Mouse (Mus musculus) bone marrow, adult 2 months (tissue): ENCODE data around the gene Eed. TPM values are rescaled to one million over a fixed set of nuclear protein-coding genes. Genes with fewer than 3 reads are reported as not detected.
A peak's percentile ranks its signal among the peaks of the same experiment; 100 is the strongest.

Source experiments
- H3K27ac ChIP-seq: fragments of 200-500 bp; 2 replicates; pipeline ENCODE4 v1.5.1; 2012; ENCODE audit warnings: low read depth, mild to moderate bottlenecking, control low read depth, inconsistent platforms, low read length; ENCODE audit not compliant: control insufficient read depth, poor library complexity, insufficient read depth
- H3K4me1 ChIP-seq: fragments of 200-500 bp; 2 replicates; pipeline ENCODE4 v1.6.1; 2011; ENCODE audit warnings: low read length; ENCODE audit not compliant: control insufficient read depth, insufficient read depth
- H3K4me3 ChIP-seq: fragments of 200-500 bp; replicated peaks from 2 replicates; pipeline ENCODE3; 2011; ENCODE audit warnings: mild to moderate bottlenecking, low read depth, low read length, control low read depth; ENCODE audit not compliant: control insufficient read depth
- CTCF ChIP-seq: fragments of 200-500 bp; IDR thresholded peaks from 2 replicates; pipeline ENCODE4 v1.5.1; 2011; ENCODE audit warnings: low read length, control low read depth; ENCODE audit not compliant: control insufficient read depth, insufficient read depth
- POLR2A ChIP-seq: fragments of 200-500 bp; IDR thresholded peaks from 2 replicates; pipeline ENCODE4 v1.6.1; 2011; ENCODE audit warnings: low read depth, mild to moderate bottlenecking, control low read depth, low read length, borderline replicate concordance; ENCODE audit not compliant: control insufficient read depth
- WGBS: fragments of 180-500 bp; shearing (Covaris S2); methylation state at CpG from one replicate; pipeline ENCODE4 v1.1.7; 2018; 5-methylcytosine and 5-hydroxymethylcytosine counted together
- polyA plus RNA-seq: library from polyadenylated mRNA; stranded (reverse); fragments of >200 nt; gene quantifications from 2 replicates; pipeline ENCODE4 v1.2.4, GENCODE M21; 2011; ENCODE audit warnings: low replicate concordance; ENCODE audit not compliant: missing spikeins, insufficient read depth, insufficient read length

Eed gene
- polyA plus RNA-seq, 1 experiment: 83.2 TPM

DNA sequence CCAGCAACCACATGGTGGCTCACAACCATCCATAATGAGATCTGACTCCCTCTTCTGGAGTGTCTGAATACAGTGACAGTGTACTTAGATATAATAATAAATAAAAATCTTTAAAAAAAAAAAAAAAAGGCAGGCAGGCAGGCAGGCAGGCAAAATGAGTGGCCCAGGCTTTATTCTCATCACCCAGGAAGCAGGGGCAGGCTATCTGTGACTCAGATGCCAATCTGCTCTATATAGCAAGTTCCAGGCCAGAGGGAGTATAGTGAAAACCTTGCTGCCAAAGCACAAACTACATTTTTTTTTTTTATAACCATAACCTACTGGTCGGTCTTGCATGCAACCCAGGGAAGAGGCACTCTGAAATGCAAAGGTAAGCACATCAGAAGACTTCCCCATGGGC, 14.0 kb downstream of the Eed start:
- Histone ChIP-seq H3K4me1 (peaks cover 1% of the 10 kb centered on the region; the same call in 1 of the 2 replicates), H3K4me3 (no peak overlapping the region), H3K27ac (no peak overlapping the region)
- WGBS: 34% methylated on average over 1 of the region's 1 CpGs
- no peak for TF ChIP-seq CTCF
- no peak for TF ChIP-seq POLR2A

DNA sequence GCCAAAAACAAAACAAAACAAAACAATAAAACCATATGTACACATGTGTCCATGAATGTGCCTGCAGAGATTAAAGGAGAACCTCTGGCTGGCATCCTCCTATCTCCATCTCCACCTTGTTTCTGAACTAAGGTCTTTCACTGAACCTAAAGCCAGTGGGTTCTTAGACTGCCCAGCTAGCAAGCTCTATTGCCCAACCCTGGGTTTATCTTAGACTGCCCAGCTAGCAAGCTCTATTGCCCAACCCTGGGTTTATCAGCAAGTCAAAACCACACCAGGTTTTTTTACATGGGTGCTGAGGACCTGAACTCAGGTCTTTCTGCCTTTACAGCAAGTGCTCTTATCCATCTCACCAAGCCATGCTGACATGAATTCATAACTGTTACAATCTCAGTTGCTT, 17.6 kb downstream of the Eed start:
- H3K27ac ChIP-seq: no peak overlapping the region
- H3K4me1 ChIP-seq: no peaks in the 10 kb centered on the region
- H3K4me3 ChIP-seq: no peak overlapping the region
- TF ChIP-seq CTCF (no peak), POLR2A (no peak)

- WGBS: 83% methylated on average over 5 of the region's 5 CpGs
- H3K27ac ChIP-seq: no peak overlapping the region
- TF ChIP-seq POLR2A (no peak), CTCF (no peak)
- no peaks in the 10 kb centered on the region for H3K4me1 ChIP-seq
- H3K4me3 ChIP-seq: no peak overlapping the region
Measured at GRCm38 (mm10) chr7:89957300-89957699, 23.5 kb downstream of the Eed start.

GRCm38 (mm10) chr7:89954261-89954660, 26.5 kb downstream of the Eed start:
- Histone ChIP-seq H3K4me3 (no peak overlapping the region), H3K27ac (no peak overlapping the region), H3K4me1 (no peaks in the 10 kb centered on the region)
- WGBS: 79% methylated on average over 5 of the region's 5 CpGs
- TF ChIP-seq CTCF (no peak), POLR2A (no peak)

DNA sequence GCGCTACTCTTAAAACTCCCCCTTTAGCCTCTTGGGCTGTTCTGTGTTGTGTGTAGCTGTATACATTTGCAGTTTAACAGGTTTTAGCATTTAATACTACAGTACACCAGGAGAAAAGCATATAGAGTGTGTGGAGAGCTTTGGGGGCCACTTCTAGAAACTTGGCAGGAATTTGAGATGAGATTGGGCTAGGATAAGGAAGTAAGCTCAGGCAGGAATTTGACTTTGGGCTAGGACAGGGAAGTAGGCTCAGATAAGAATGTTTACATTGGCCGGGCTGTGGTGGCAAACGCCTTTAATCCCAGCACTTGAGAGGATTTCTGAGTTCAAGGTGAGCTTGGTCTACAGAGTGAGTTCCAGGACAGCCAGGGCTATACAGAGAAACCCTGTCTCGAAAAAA, 31.4 kb downstream of the Eed start:
- H3K27ac ChIP-seq: no peak overlapping the region
- H3K4me1 ChIP-seq: no peaks in the 10 kb centered on the region
- no peak overlapping the region for H3K4me3 ChIP-seq
- TF ChIP-seq POLR2A (no peak), CTCF (no peak)
- 65% methylated on average over 4 of the region's 4 CpGs for WGBS

DNA sequence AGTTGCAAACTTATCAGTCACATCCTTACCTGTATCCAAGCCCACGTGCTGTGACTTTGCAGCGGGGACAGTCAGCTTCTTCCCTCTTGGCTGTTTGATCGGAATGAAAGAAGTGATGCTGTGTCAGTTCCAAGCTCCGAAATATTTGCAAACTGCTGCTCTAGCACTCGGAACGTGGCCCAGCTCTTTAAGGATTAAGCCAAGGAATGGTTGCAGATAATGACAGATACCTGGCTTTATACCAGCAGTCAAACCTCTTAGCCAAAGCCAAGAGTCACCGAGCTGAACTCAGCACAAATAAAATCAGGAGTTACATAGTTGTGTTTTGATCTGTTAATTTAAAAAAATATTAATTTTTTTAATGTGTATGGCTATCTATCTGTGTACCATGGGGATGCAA, 32.8 kb downstream of the Eed start:
- Histone ChIP-seq H3K27ac (no peak overlapping the region), H3K4me1 (no peaks in the 10 kb centered on the region), H3K4me3 (no peak overlapping the region)
- TF ChIP-seq CTCF (no peak), POLR2A (no peak)
- WGBS: 83% methylated on average over 7 of the region's 7 CpGs

DNA sequence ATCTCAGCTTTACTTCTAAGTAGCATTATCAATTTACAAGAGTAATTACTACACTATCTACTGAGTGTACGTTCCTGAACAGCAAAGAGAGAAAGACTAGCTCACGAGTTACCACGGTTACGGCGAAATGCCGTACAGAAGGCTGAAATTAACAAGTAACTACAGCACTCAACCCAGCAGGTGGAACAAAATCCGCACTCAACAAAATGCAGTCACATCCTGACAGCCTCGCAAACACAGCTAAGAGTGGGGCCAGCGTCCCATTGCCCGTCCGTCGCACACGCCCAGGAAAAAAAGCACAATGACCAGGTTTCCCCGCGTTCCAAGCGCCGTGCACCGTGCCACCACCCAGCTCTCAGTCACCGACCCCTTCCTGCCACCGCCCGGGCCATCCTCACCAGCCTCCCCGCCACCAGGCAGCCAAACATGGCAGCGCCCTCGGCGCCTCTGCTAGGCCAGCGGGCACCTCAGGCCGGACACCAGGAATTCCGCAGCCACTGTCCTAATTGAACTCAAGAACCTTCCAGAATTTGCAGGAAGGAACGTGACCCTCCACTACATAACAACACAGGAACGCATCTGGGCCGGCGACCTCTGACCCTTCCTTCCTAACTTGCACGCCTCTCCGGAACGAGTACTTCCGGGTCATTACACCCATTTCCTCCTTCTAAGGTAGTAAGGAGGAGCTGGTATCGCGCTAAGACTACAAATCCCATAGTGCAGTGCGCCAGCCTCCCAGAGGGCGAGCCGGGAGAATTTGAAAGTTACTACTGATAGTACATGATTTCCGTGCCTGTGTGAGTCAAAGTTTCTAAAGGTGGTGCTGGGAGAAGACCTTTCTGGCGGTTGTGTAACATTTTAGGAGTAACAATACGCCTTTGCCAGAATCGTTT, 40.0 kb downstream of the Eed start, which contains the start of gene Hikeshi:
Gene Hikeshi (minus strand): TSS at position 634 of the 893 bp plus-strand sequence.
- WGBS: under 1% methylated on average over 45 of the region's 45 CpGs
- H3K4me3 ChIP-seq: peak within 1 kb of the TSS; percentile 98
- H3K4me1 ChIP-seq: no peaks in the 10 kb centered on the region; the same call in 1 of the 2 replicates
- H3K27ac ChIP-seq: peak within 1 kb of the TSS; percentile 71
- no peak for TF ChIP-seq CTCF
- peak; percentile 32; the same call in 1 of the 2 replicates for TF ChIP-seq POLR2A

DNA sequence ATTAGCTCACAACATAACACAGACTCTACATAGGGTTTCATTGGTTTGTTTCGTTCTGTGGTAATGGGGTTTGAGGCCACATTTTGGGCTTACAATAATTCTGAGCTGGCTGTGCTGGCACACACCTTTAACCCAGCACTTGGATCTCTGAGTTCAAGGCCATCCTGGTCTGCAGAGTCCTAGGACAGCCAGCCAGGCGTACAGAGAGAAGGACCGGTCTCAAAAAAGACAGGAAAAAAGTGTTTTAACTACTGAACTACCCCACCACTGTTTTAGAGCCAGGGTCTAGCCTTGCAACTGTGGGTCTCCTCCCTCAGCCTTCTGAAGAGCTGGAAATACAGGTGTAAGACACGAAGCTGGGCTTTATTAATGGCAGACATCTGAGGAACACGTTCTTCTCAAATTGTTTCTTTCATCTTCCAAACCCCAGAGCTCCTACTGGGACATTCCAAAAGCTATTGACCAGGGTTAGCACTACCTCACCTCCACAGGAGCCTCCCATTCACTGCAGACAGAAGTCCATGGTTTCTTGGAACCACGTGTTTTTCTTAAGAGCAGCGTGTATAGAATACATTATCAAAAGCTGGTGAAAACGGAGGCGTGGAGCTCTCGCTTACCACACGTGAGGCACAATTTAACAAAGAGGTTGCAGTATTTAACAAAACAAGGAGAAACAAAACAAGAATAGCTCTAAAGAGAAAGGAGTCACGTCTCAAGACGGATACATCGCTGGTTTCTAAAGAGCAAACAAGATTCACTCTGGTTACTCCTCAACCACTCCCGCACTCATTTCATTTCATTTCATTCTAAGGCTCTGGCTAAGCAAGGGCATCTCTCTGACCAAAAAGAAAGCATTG, 41.1 kb downstream of the Eed start:
- WGBS: 60% methylated on average over 15 of the region's 15 CpGs
- peak overlapping the region; percentile 7 for H3K4me3 ChIP-seq

More for the DNA sequence above, 41.1 kb downstream of the Eed start:
- no peak overlapping the region for H3K27ac ChIP-seq
- TF ChIP-seq POLR2A (no peak), CTCF (no peak)
- H3K4me1 ChIP-seq: no peaks in the 10 kb centered on the region; the same call in 1 of the 2 replicates
